Mouse (Mus musculus): ENCODE results near the gene Tmem80.

Gene Tmem80

GRCm38 (mm10) chr7:141326546-141327446, 743 bp upstream of the Tmem80 start:
- no peak for DNase-seq (ENCODE audit: low read depth)

DNA sequence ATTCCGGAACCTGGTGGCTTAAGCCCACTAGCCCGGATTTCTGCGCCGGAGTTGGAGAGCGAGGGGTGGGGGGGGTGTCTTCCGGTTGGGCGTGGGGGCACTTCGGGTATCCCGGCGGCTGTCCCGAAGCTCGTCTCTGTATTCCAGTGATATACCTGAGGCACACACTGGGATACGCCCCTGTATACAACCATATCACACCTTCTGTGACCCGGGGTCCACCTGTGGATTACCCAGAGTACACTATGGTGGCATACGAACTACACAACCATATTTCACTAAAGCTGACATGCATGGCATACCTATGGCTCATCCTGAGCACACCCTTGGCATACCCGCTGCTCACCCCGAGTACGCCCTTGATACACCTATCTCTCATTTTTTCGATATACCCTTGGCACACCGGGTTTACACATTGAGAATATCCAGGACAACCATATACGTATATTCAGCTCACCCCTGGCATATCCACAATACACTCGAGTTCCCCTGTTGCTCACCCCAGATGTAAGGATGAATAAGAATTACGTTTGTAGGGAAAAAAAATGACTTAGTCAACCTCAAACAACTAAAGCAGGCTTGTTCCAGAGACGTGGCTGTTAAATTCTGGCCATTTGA, 943 bp downstream of the Tmem80 start:
- no peak for DNase-seq (ENCODE audit: low read depth)

GRCm38 (mm10) chr7:141330706-141331105, 3.2 kb downstream of the Tmem80 start:
- no peak for DNase-seq (ENCODE audit: low read depth)

- no peak for DNase-seq (ENCODE audit: low read depth)
Observed at GRCm38 (mm10) chr7:141331990-141332389, 4.5 kb downstream of the Tmem80 start.

DNA sequence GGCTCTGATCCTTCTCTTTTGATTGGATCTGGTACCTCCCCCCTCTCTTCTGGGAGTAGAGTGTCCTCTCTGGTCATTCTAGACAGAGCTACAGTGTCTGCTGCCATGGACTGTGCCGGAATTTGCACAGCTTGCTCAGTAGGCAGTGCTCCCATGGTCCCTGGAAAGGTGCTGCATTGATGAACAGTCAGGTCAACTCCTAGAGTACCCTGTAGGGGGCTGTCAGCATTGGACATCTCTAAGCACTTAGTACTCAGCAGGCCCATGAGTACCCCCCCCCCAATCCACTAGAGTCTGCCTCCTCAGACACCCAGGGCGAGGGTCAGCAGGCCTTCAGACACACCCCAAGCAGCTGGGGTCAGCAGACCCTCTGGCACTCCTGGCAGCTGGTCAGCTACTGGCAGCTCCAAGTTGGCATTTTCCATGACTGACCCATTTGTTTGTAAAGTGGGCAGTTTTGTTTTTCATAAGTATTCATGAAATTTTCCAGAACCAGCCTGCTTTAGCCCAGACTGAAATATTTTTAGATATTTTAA, 7.6 kb downstream of the Tmem80 start:
- DNase-seq (ENCODE audit: low read depth) = no peak

DNA sequence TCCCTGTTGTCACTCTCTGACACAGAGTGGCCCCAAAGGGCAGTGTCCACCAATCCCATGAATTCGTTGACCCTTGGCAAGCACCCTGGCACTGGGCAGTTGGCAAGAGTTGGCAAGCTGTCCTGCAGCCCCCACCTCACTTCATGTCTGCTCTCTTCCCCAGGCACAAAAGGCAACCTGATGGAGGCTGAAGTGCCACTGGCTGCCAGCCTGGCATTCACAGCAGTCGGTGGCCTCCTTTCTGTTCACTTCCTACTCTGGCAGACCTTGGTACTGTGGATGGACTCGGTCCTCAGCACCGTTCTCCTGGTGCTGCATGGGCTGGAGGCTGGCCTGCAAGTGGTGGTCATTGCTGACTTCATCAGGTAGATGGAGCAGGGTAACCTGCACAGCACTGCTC, 8.1 kb downstream of the Tmem80 start:
- no peak for DNase-seq (ENCODE audit: low read depth)

DNA sequence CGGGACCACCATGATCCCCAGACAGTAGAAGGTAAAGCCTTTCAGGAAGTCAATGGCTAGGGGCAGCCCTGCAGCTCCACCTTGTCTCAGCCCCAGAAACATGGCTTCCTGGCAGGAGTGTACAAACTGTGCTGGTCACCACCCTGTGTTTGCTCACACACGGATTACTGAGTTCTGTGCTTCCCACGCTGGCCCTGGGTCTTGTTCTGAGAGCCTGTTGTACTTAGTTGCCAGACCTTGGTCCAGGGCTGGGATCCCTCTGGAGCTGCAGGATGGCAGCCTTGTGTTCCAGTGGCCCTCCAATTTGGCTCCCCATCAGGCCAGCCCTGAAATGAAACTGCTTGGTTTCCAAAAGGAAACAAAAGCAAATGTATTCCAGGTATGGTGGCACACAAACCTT, 8.8 kb downstream of the Tmem80 start:
- no peak for DNase-seq (ENCODE audit: low read depth)

DNA sequence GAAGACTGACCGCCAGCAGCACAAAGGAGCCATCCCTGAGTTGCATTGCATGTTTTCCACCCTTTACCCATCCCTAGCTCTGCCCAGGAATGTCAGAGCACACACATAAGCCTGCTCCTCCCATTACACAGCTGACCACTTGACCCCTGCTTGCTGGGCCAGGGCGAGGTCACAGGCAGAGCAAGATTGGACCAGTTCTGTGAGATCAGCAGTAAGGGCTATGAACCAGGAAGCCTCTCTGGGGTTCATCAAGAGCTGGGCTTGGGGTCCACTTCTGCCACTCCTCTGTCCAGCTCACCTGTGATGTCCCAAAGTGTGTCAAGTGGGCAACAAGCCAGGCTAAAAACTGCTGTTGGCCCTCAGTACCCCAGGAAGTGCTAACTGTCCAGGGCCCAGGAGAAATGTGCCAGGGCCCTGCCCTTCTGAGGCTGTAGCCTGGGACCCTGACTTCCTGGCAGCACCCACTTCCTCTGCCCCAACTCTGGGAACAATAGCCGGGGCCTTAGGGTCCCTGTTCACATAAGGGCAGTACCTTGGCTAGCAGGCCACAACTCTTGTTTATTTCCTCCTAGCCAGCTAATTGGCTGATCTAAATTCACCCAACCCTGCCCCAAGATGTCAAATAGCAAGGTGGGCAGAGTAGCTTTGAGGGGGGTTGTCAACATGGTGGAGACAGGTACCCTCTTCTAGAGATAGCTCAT, 10.3 kb downstream of the Tmem80 start:
- DNase-seq (ENCODE audit: low read depth) = no peak

DNA sequence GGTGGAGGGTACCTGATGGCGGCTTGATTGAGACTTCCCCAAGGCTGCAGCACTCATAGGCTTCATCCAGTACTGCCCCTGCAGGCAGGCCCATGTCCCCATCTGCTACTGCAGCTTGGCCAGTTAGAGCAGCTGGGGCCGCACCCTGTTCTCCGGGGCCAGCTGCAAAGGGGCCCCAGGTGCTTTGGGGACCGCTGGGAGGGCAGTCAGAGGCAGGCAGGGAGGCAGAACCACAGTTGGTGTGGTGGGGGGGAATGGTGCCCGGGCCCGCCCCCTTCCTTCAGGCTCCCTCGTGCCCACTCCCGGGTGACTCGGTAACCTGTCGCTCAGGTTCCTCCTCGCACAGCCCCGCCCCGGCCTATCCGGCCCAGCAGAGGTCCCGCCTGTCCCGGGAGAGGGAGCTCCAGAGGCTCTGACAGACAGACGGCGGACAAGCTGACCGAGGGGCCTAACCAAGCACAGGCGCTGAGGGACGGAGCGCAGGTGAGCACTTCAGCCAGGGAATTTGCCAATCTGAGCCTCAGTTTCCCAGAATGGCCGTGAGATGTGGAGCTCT, 11.1 kb downstream of the Tmem80 start, which contains the start of gene Eps8l2:
Eps8l2 (plus strand) TSS at position 305 of the 556 bp plus-strand sequence.
- DNase-seq (ENCODE audit: low read depth) = no peak

GRCm38 (mm10) chr7:141339215-141339920, 11.8 kb downstream of the Tmem80 start:
- DNase-seq (ENCODE audit: low read depth) = no peak

- no peak for DNase-seq (ENCODE audit: low read depth)
Observed at GRCm38 (mm10) chr7:141340023-141340422, 12.5 kb downstream of the Tmem80 start.

DNA sequence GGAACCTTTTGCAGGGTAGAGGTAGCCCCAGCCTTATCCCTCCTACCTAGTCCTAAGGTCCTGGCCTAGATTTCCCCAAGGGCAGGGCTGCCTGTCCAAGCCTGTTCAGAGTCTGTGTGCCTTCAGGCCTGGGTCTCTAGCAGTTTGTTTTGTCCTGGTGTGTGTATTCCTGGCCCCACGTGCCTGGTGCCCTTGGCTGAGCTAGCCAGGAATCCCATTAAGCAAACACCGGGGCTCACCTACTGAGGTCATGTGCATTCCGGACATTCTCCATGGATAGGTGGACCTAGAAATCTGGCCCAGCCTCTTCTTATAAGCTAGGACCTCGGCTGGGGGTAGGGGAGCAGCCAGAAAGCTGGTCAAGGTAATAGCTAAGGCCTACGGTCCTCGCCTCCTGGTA, 12.9 kb downstream of the Tmem80 start:
- DNase-seq (ENCODE audit: low read depth) = no peak

GRCm38 (mm10) chr7:141341689-141342226, 14.2 kb downstream of the Tmem80 start:
- no peak for DNase-seq (ENCODE audit: low read depth)

DNA sequence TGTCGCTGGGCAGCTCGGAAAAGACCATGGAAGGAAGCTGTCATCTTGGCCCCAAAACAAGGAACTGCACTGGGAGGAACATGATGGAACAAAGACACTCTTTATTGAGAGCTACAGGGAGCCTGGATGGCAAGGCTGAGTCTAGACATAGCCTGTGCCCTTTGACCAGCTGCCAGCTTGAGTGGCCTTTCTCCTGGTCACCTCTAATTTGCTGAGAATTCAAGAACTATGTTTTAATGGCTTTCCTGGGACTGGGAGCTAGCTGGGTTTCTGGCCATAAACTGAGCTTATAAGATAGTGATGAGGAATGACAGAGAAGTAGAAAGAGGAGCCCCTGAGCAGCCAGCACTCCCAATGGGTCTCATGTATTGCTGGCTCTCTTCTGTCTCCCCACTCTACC, 15.7 kb downstream of the Tmem80 start:
- DNase-seq (ENCODE audit: low read depth) = no peak

GRCm38 (mm10) chr7:141343696-141344095, 16.2 kb downstream of the Tmem80 start:
- DNase-seq (ENCODE audit: low read depth) = no peak

DNA sequence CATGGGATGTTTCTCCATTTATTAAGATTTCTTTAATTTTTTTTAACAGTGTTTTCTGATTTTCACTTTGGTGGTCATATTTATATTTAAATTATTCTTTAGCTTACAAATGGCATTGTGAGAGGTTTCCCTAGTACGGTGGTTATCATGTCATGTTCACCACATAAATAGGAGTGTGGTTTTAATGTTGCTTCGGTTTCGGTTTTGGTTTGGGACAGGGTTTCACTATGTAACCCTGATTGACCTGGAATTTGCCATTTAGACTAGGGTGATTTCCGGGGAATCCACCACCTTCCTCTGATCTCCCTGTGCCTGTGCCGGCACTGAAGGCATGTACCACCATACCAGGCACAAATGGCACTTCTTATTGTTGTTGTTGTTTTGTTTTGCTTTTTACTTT, 17.2 kb downstream of the Tmem80 start:
- DNase-seq (ENCODE audit: low read depth) = no peak

GRCm38 (mm10) chr7:141351061-141351460, 23.5 kb downstream of the Tmem80 start:
- no peak for DNase-seq (ENCODE audit: low read depth)

DNA sequence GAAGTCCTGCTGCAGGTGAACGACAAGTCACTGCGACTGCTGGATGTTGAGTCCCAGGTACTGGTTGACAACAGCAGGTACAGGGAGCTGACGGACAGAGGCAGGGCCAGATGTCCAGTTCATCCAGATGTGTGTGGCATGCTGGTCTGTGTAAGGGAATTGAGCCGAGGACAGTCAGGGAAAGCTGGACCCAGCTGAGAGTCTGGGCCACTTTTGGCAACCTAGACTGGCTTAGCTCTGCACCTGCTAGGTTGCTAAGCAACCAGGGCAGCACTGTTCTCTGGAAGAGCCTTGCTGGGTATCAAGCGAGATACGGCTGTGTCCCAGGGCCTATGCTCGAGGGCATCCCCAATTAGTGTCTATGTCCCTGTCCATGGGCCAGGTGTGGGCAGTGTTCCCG, 27.5 kb downstream of the Tmem80 start:
- no peak for DNase-seq (ENCODE audit: low read depth)

DNA sequence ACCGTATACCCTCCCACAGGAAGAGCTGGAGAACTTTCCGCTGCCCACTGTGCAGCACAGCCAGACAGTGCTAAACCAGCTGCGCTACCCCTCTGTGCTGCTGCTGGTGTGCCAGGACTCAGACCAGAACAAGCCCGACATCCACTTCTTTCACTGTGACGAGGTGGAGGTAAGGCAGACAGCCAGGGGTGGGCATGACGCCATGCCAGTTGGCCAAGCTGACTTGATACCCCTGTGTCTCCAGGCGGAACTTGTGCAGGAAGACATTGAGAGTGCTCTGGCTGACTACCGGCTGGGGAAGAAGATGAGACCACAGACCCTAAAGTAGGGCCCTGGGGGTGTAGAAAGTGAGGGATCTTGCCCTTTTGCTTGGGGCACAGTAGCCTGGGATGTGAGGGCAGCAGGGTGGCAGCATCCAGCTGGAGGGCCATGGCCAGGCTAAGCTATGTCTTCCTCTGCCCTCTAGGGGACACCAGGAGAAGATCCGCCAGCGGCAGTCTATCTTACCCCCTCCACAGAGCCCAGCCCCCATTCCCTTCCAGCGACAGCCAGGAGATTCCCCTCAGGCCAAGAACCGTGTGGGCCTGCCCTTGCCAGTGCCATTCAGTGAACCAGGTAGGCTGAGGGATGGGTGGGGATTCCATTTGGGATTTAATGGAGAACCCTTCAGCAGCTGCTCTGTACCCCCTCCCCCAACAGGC, 28.2 kb downstream of the Tmem80 start:
- no peak for DNase-seq (ENCODE audit: low read depth)

DNA sequence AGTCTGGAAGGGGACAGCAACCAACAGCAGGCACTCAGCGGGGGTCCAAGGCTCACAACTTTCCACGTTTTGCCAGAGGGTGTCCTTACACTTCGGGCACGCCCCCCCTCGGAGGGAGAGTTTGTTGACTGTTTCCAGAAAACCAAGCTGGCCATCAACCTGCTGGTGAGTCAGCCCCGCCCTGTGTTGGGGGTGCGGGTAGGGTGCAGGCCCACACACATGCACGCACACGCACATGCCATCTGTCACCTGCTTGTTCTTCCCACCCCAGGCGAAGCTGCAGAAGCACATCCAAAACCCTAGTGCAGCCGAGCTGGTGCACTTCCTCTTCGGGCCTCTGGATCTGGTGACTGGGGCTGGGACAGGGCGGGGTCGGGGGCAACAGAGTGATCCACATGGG, 29.4 kb downstream of the Tmem80 start:
- no peak for DNase-seq (ENCODE audit: low read depth)

DNA sequence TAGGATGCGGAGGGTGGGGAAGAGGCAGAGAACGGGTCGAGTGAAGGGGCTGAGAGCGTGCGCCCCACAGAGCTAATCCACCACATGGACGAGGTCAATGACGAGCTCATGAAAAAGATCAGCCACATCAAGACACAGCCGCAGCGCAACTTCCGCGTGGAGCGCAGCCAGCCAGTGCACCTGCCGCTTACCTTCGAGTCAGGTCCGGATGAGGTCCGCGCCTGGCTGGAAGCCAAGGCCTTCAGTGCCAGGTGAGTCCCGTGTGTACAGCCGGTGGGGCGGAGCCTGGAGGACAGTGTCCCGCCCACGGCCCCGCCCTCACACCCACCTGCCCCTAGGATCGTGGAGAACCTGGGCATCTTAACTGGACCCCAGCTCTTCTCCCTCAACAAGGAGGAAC, 34.0 kb downstream of the Tmem80 start:
- DNase-seq (ENCODE audit: low read depth) = no peak

All from fibroblast of lung, adult 2 months (primary cell).